Mouse (Mus musculus): Measurements from ENCODE around the gene Supt4a.

DNA sequence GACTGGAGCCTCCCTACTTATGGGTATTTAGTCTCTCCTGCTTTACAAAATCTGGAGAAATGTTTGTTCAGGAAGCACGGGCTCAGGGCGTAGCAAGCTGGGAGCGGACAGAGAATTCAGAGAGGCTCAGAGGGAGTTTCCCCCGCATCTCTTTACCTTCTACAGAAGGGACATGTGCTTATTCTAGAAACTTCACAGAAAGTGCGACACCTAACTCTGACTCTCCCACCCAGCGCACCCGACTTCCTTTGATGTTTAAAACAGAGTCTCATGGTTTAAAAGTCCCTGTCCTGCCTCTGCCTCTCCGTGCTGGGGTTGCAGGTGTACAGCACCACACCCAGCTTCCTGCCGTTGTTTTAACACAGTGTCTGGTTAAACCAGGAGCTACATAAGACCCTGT lies 16.5 kb upstream of the Supt4a start:
- TF ChIP-seq MXI1 (IDR thresholded peaks at IDR 0.05; ENCODE audit: low read depth, low read length) (no peak), MAFK (IDR thresholded peaks at IDR 0.05; ENCODE audit: insufficient replicate concordance, low read length) (no peak), TBP (conservative IDR thresholded peaks at IDR 0.05; ENCODE audit: low read depth, low read length) (no peak)
